8 mouse cellular contexts compared by ENCODE assay signal in genomic region chr9:54700174-54700475, GRCm38 (mm10). TPM values are rescaled to one million over a fixed set of nuclear protein-coding genes. Genes with fewer than 3 reads are reported as not detected.
DNase-seq lines count a peak whose midpoint lies in the region; ATAC-seq and TF ChIP-seq lines count a peak whose summit lies in the region.

No protein-coding gene starts in this region.

- intact Hi-C loops in heart, adult 2 months (cut with DNase I): loop anchor here (2.0 kb wide), 1 partner anchor 35 kb away; the partner anchor contains the start of gene Wdr61
- intact Hi-C loops in heart, postnatal 25 days (cut with DNase I): no loop called here

- H3K27ac ChIP-seq in heart, adult 2 months: peak overlapping the region; percentile 98
- H3K27ac ChIP-seq in forebrain, embryonic 15.5 days (replicated peaks): no peak overlapping the region
- no peak overlapping the region for H3K27ac ChIP-seq in limb, embryonic 14.5 days (replicated peaks; ENCODE audit: low read depth, low read length)
- H3K27ac ChIP-seq in neural tube, embryonic 15.5 days (replicated peaks): no peak overlapping the region

- H3K4me2 ChIP-seq in forebrain, embryonic 15.5 days (replicated peaks): peak overlapping the region; percentile 88
- H3K4me2 ChIP-seq in limb, embryonic 14.5 days (replicated peaks; ENCODE audit: low read depth, low read length, severe bottlenecking): peak overlapping the region; percentile 94
- peak overlapping the region; percentile 80 for H3K4me2 ChIP-seq in neural tube, embryonic 15.5 days

- H3K9me3 ChIP-seq in E14TG2a.4 (ENCODE audit: low read length): no peaks in the 10 kb centered on the region
- H3K9me3 ChIP-seq in forebrain, embryonic 15.5 days: no peaks in the 10 kb centered on the region
- no peaks in the 10 kb centered on the region for H3K9me3 ChIP-seq in limb, embryonic 14.5 days (ENCODE audit: control insufficient read depth, low read length)
- no peaks in the 10 kb centered on the region for H3K9me3 ChIP-seq in neural tube, embryonic 15.5 days (replicated peaks)

- H3K4me3 ChIP-seq in heart, adult 2 months: peak overlapping the region; percentile 91
- peak overlapping the region; percentile 79 for H3K4me3 ChIP-seq in E14TG2a.4 (replicated peaks; ENCODE audit: low read length)
- peak overlapping the region; percentile 77 for H3K4me3 ChIP-seq in forebrain, embryonic 15.5 days
- H3K4me3 ChIP-seq in limb, embryonic 14.5 days (replicated peaks; ENCODE audit: low read length): peak overlapping the region; percentile 75
- H3K4me3 ChIP-seq in neural tube, embryonic 15.5 days (replicated peaks): peak overlapping the region; percentile 52

- TF ChIP-seq EP300 in heart, adult 2 months (IDR thresholded peaks at IDR 0.05; ENCODE audit: insufficient read depth, low read depth, low read length): no peak

- no peak; the same call in 1 of the 2 replicates for ATAC-seq in forebrain, embryonic 15.5 days (replicated peaks)
- ATAC-seq in limb, embryonic 14.5 days (ENCODE audit: low FRiP score, low read depth): no peak
- ATAC-seq in neural tube, embryonic 15.5 days (ENCODE audit: low FRiP score): peak; percentile 13; the same call in 1 of the 2 replicates
- ATAC-seq in monocyte, adult 5-6 weeks (replicated peaks; ENCODE audit: insufficient number of reproducible peaks, low FRiP score, low TSS enrichment, poor library complexity, severe bottlenecking): no peak

- peaks cover 17% of the 10 kb centered on the region for H3K4me1 ChIP-seq in heart, adult 2 months (ENCODE audit: control insufficient read depth, insufficient read depth, low read length)
- H3K4me1 ChIP-seq in E14TG2a.4 (replicated peaks; ENCODE audit: low read depth, low read length): peaks cover 11% of the 10 kb centered on the region
- H3K4me1 ChIP-seq in forebrain, embryonic 15.5 days: peaks cover 12% of the 10 kb centered on the region
- H3K4me1 ChIP-seq in limb, embryonic 14.5 days (ENCODE audit: control insufficient read depth, insufficient read depth, low read length): peaks cover 14% of the 10 kb centered on the region
- peaks cover 18% of the 10 kb centered on the region for H3K4me1 ChIP-seq in neural tube, embryonic 15.5 days

- H3K9ac ChIP-seq in heart, adult 2 months (ENCODE audit: low read depth, low read length): peak overlapping the region; percentile 99
- peak overlapping the region; percentile 70 for H3K9ac ChIP-seq in forebrain, embryonic 15.5 days (replicated peaks)
- peak overlapping the region; percentile 82 for H3K9ac ChIP-seq in limb, embryonic 14.5 days (ENCODE audit: low read depth, low read length, severe bottlenecking)
- H3K9ac ChIP-seq in neural tube, embryonic 15.5 days (replicated peaks): peak overlapping the region; percentile 62

- peaks cover 2% of the 10 kb centered on the region; the same call in 1 of the 2 replicates for H3K79me2 ChIP-seq in heart, adult 2 months (replicated peaks; ENCODE audit: control insufficient read depth, insufficient read depth, low read length)

- TF ChIP-seq POLR2A in heart, adult 2 months (IDR thresholded peaks at IDR 0.05; ENCODE audit: insufficient read depth, low read depth, low read length): no peak
- TF ChIP-seq POLR2A in limb, embryonic 14.5 days (IDR thresholded peaks at IDR 0.05; ENCODE audit: borderline replicate concordance, extremely low read depth, insufficient read depth, insufficient read length): no peak

- DNase-seq in heart, adult 2 months: no peak
- DNase-seq in heart, postnatal 25 days (ENCODE audit: low spot score): no peak
- DNase-seq in limb, embryonic 14.5 days (ENCODE audit: low spot score): no peak
- DNase-seq in testis, postnatal 10 days (ENCODE audit: low spot score): no peak

- H3K36me3 ChIP-seq in heart, adult 2 months (ENCODE audit: control insufficient read depth, insufficient read depth, low read length): peaks cover 27% of the 10 kb centered on the region
- H3K36me3 ChIP-seq in E14TG2a.4 (ENCODE audit: insufficient read depth, low read length): no peaks in the 10 kb centered on the region
- no peaks in the 10 kb centered on the region for H3K36me3 ChIP-seq in forebrain, embryonic 15.5 days
- H3K36me3 ChIP-seq in limb, embryonic 14.5 days (ENCODE audit: control insufficient read depth, insufficient read depth, low read length): no peaks in the 10 kb centered on the region
- H3K36me3 ChIP-seq in neural tube, embryonic 15.5 days: no peaks in the 10 kb centered on the region

- no peaks in the 10 kb centered on the region for H3K27me3 ChIP-seq in heart, adult 2 months (ENCODE audit: control insufficient read depth, insufficient read depth, low read length)
- H3K27me3 ChIP-seq in E14TG2a.4 (ENCODE audit: insufficient read depth, low read length): peaks cover 94% of the 10 kb centered on the region
- H3K27me3 ChIP-seq in forebrain, embryonic 15.5 days: peaks cover 3% of the 10 kb centered on the region; the same call in 1 of the 2 replicates
- no peaks in the 10 kb centered on the region; the same call in 1 of the 2 replicates for H3K27me3 ChIP-seq in limb, embryonic 14.5 days (ENCODE audit: control insufficient read depth, insufficient read depth, low read length)
- peaks cover 19% of the 10 kb centered on the region for H3K27me3 ChIP-seq in neural tube, embryonic 15.5 days (replicated peaks)

- TF ChIP-seq CTCF in heart, adult 2 months (IDR thresholded peaks at IDR 0.05): no peak
- no peak for TF ChIP-seq CTCF in E14TG2a.4 (conservative IDR thresholded peaks at IDR 0.05; ENCODE audit: low read length)

- WGBS in heart, adult 2 months: 3% methylated on average over 9 of the region's 9 CpGs
- 30% methylated on average over 9 of the region's 9 CpGs for WGBS in forebrain, embryonic 15.5 days
- 19% methylated on average over 9 of the region's 9 CpGs for WGBS in limb, embryonic 14.5 days
- WGBS in neural tube, embryonic 15.5 days: 24% methylated on average over 9 of the region's 9 CpGs

RNA-seq across cellular contexts. Expression of gene Dnaja4, which starts 1.5 kb away (rescaled TPM):
- total RNA-seq in heart, adult 2 months (2021): 10 to 100 TPM; 81.9 to 85.5 TPM
- polyA plus RNA-seq in heart, adult 2 months (2012; rRNA removed): 39.1 and 69.8 TPM in 2 replicates
- 10 to 100 TPM; 69.1 to 78.4 TPM for total RNA-seq in heart, postnatal 25 days (2021)
- 5.0 and 6.5 TPM in 2 replicates for polyA plus RNA-seq in forebrain, embryonic 15.5 days (2015; fragmentation: Nextera tagmentation; extraction: Ambion mirVana)
- 12.0 and 12.1 TPM in 2 replicates for polyA plus RNA-seq in limb, embryonic 14.5 days (2012; rRNA removed)
- polyA plus RNA-seq in limb, embryonic 14.5 days (2014; fragmentation: Nextera tagmentation; extraction: Ambion mirVana): 11.2 and 13.0 TPM in 2 replicates
- polyA plus RNA-seq in neural tube, embryonic 15.5 days (2015; fragmentation: Nextera tagmentation; extraction: Ambion mirVana): 7.5 and 8.0 TPM in 2 replicates
- total RNA-seq in monocyte, adult 5-6 weeks (2017): 6.1 to 14.0 TPM (median 7.8 TPM) in 3 replicates

RNA-seq across cellular contexts. Expression of gene Wdr61, which starts 34.2 kb away (rescaled TPM):
- total RNA-seq in heart, adult 2 months (2021): 10 to 100 TPM; 29.0 to 29.6 TPM
- polyA plus RNA-seq in heart, adult 2 months (2012; rRNA removed): 21.3 and 37.7 TPM in 2 replicates
- total RNA-seq in heart, postnatal 25 days (2021): 10 to 100 TPM; 29.7 to 31.9 TPM
- 121 and 123 TPM in 2 replicates for polyA plus RNA-seq in forebrain, embryonic 15.5 days (2015; fragmentation: Nextera tagmentation; extraction: Ambion mirVana)
- 96.1 and 105 TPM in 2 replicates for polyA plus RNA-seq in limb, embryonic 14.5 days (2012; rRNA removed)
- 159 and 161 TPM in 2 replicates for polyA plus RNA-seq in limb, embryonic 14.5 days (2014; fragmentation: Nextera tagmentation; extraction: Ambion mirVana)
- polyA plus RNA-seq in neural tube, embryonic 15.5 days (2015; fragmentation: Nextera tagmentation; extraction: Ambion mirVana): 79.1 and 91.7 TPM in 2 replicates
- 32.9 to 54.9 TPM (median 49.8 TPM) in 3 replicates for total RNA-seq in monocyte, adult 5-6 weeks (2017)

RNA-seq across cellular contexts. Expression of gene Acsbg1, which starts 38.5 kb away (rescaled TPM):
- total RNA-seq in heart, adult 2 months (2021): under 1 TPM; 0.30 to 0.31 TPM
- polyA plus RNA-seq in heart, adult 2 months (2012; rRNA removed): 0.70 and 0.85 TPM in 2 replicates
- under 1 TPM; 0.10 to 0.28 TPM for total RNA-seq in heart, postnatal 25 days (2021)
- polyA plus RNA-seq in forebrain, embryonic 15.5 days (2015; fragmentation: Nextera tagmentation; extraction: Ambion mirVana): 19.4 and 23.0 TPM in 2 replicates
- polyA plus RNA-seq in limb, embryonic 14.5 days (2012; rRNA removed): 0.40 and 0.77 TPM in 2 replicates
- polyA plus RNA-seq in limb, embryonic 14.5 days (2014; fragmentation: Nextera tagmentation; extraction: Ambion mirVana): 0.18 and 0.51 TPM in 2 replicates
- polyA plus RNA-seq in neural tube, embryonic 15.5 days (2015; fragmentation: Nextera tagmentation; extraction: Ambion mirVana): 39.1 and 40.9 TPM in 2 replicates
- 2.3 to 3.9 TPM (median 3.6 TPM) in 3 replicates for total RNA-seq in monocyte, adult 5-6 weeks (2017)

Comparison
In these comparisons a context has a peak if more than half of its experiments do, and no peak if none do; other contexts are left out.
1. RNA of gene Acsbg1, which starts 38.5 kb away (polyA plus RNA-seq): 39.1 to 40.9 TPM in neural tube, embryonic 15.5 days and 19.4 to 23.0 TPM in forebrain, embryonic 15.5 days; 0.70 to 0.85 TPM in heart, adult 2 months and 0.18 to 0.77 TPM in limb, embryonic 14.5 days; every median in the first group is over 10 times any median in the second.
2. Peak in every context shown above with its lines, with median percentiles within 50 percentile points of each other: H3K4me3 ChIP-seq, H3K9ac ChIP-seq and H3K4me2 ChIP-seq.